Mouse (Mus musculus) C2C12 (cell line): ENCODE data around the gene Actrt2. TPM values are rescaled to one million over a fixed set of nuclear protein-coding genes. Genes with fewer than 3 reads are reported as not detected.

Experiments used
- H3K27me3 ChIP-seq: one replicate; pipeline ENCODE4 v1.6.1; 2011; ENCODE audit not compliant: control insufficient read depth, insufficient read depth, insufficient read length
- H3K36me3 ChIP-seq: one replicate; pipeline ENCODE4 v1.6.1; 2011; ENCODE audit not compliant: control insufficient read depth, insufficient read depth
- H3K4me3 ChIP-seq: one replicate; pipeline ENCODE4 v1.5.1; 2011; ENCODE audit warnings: mild to moderate bottlenecking, control low read depth; ENCODE audit not compliant: poor library complexity, insufficient read depth, severe bottlenecking
- H3K79me2 ChIP-seq: one replicate; pipeline ENCODE4 v1.6.1; 2011; ENCODE audit not compliant: control insufficient read depth, insufficient read depth
- H3K79me3 ChIP-seq: one replicate; pipeline ENCODE4 v1.6.1; 2011; ENCODE audit warnings: low read depth, control low read depth
- H3ac ChIP-seq: one replicate; pipeline ENCODE3; 2011; ENCODE audit warnings: low read depth; ENCODE audit not compliant: control insufficient read depth, insufficient read length
- CEBPB ChIP-seq: IDR thresholded peaks from one replicate; pipeline ENCODE4 v1.6.1; 2011; ENCODE audit warnings: low read depth, mild to moderate bottlenecking, control low read depth, moderate library complexity
- CTCF ChIP-seq: IDR thresholded peaks from one replicate; pipeline ENCODE4 v1.5.1; 2011; ENCODE audit not compliant: control insufficient read depth, insufficient read depth, insufficient read length
- FOSL1 ChIP-seq: IDR thresholded peaks from one replicate; pipeline ENCODE4 v1.8.0; 2011; ENCODE audit warnings: mild to moderate bottlenecking, low read length; ENCODE audit not compliant: poor library complexity, insufficient read depth, severe bottlenecking
- MAX ChIP-seq: IDR thresholded peaks from one replicate; pipeline ENCODE4 v1.6.1; 2011; ENCODE audit warnings: mild to moderate bottlenecking, control low read depth
- MYOD1 ChIP-seq: IDR thresholded peaks from one replicate; pipeline ENCODE4 v1.6.1; 2011; ENCODE audit warnings: low read depth; ENCODE audit not compliant: control insufficient read depth, insufficient read length
- MYOG ChIP-seq: IDR thresholded peaks from one replicate; pipeline ENCODE4 v1.6.1; 2011; ENCODE audit not compliant: control insufficient read depth, insufficient read length; ENCODE audit errors: extremely low read depth
- USF1 ChIP-seq: IDR thresholded peaks from one replicate; pipeline ENCODE4 v1.6.1; 2011; ENCODE audit warnings: low read depth, mild to moderate bottlenecking, control low read depth, moderate library complexity
- polyA plus RNA-seq: library from polyadenylated mRNA; unstranded; fragments of >200 nt; fragmentation: generic; extraction: Trizol; gene quantifications from one replicate; pipeline ENCODE4 v1.2.1, GENCODE M21; 2012; ENCODE audit warnings: missing spikeins

Gene Actrt2
- polyA plus RNA-seq, 1 experiment = not detected

- H3K36me3 ChIP-seq = no peaks in the 10 kb centered on the region
- H3K27me3 ChIP-seq = no peaks in the 10 kb centered on the region
- H3K4me3 ChIP-seq = no peak overlapping the region
- no peaks in the 10 kb centered on the region for H3K79me3 ChIP-seq
- no peak overlapping the region for H3ac ChIP-seq
- H3K79me2 ChIP-seq = no peaks in the 10 kb centered on the region
- TF ChIP-seq CEBPB (no peak), USF1 (no peak), MYOG (no peak), MAX (no peak), CTCF (no peak), FOSL1 (no peak), MYOD1 (no peak)
Measured at GRCm38 (mm10) chr4:154637468-154638319, 30.0 kb downstream of the Actrt2 start.

- H3ac ChIP-seq = no peak within 1 kb of the TSS
- H3K79me3 ChIP-seq = no peaks in the 10 kb centered on the region
- no peaks in the 10 kb centered on the region for H3K36me3 ChIP-seq
- no peak within 1 kb of the TSS for H3K4me3 ChIP-seq
- TF ChIP-seq CTCF (no peak), MYOG (no peak), USF1 (no peak), CEBPB (no peak), MYOD1 (no peak), FOSL1 (no peak), MAX (no peak)
- H3K27me3 ChIP-seq = no peaks in the 10 kb centered on the region
- no peaks in the 10 kb centered on the region for H3K79me2 ChIP-seq
Measured at GRCm38 (mm10) chr4:154636721-154637311, 30.9 kb downstream of the Actrt2 start, which contains the start of gene Prdm16. Gene Prdm16, minus strand, starts transcription at chr4:154636873.

GRCm38 (mm10) chr4:154636053-154636433, 31.6 kb downstream of the Actrt2 start:
- H3K79me3 ChIP-seq = no peaks in the 10 kb centered on the region
- no peak overlapping the region for H3K4me3 ChIP-seq
- no peaks in the 10 kb centered on the region for H3K27me3 ChIP-seq
- no peaks in the 10 kb centered on the region for H3K79me2 ChIP-seq
- no peaks in the 10 kb centered on the region for H3K36me3 ChIP-seq
- TF ChIP-seq MAX = no peak
- no peak for TF ChIP-seq MYOG
- no peak for TF ChIP-seq FOSL1
- TF ChIP-seq CTCF = no peak
- TF ChIP-seq USF1 = no peak
- TF ChIP-seq MYOD1 = no peak
- no peak for TF ChIP-seq CEBPB
- H3ac ChIP-seq = no peak overlapping the region

GRCm38 (mm10) chr4:154635241-154636052, 32.2 kb downstream of the Actrt2 start:
- Histone ChIP-seq H3K27me3 (no peaks in the 10 kb centered on the region), H3K4me3 (no peak overlapping the region), H3K36me3 (no peaks in the 10 kb centered on the region), H3ac (no peak overlapping the region), H3K79me3 (no peaks in the 10 kb centered on the region), H3K79me2 (no peaks in the 10 kb centered on the region)
- TF ChIP-seq CTCF (no peak), MAX (no peak), FOSL1 (no peak), CEBPB (no peak), USF1 (no peak), MYOD1 (no peak), MYOG (no peak)

GRCm38 (mm10) chr4:154634470-154635240, 33.0 kb downstream of the Actrt2 start:
- Histone ChIP-seq H3K79me3 (no peaks in the 10 kb centered on the region), H3K36me3 (no peaks in the 10 kb centered on the region), H3K79me2 (no peaks in the 10 kb centered on the region), H3K4me3 (no peak overlapping the region), H3K27me3 (no peaks in the 10 kb centered on the region), H3ac (no peak overlapping the region)
- no peak for TF ChIP-seq USF1
- TF ChIP-seq MYOD1 = no peak
- no peak for TF ChIP-seq CTCF
- no peak for TF ChIP-seq CEBPB
- no peak for TF ChIP-seq MYOG
- no peak for TF ChIP-seq FOSL1
- no peak for TF ChIP-seq MAX
